Mouse (Mus musculus): ENCODE data around the gene G6pc. TPM values are rescaled to one million over a fixed set of nuclear protein-coding genes. Genes with fewer than 3 reads are reported as not detected.
"Not testable (repeated sequence)": the region's sequence is repeated elsewhere in the genome, so short reads cannot be mapped to it uniquely, and the experiment has no call there.

The G6pc gene
- total RNA-seq, 2 experiments from 2014 or later: not detected

DNA sequence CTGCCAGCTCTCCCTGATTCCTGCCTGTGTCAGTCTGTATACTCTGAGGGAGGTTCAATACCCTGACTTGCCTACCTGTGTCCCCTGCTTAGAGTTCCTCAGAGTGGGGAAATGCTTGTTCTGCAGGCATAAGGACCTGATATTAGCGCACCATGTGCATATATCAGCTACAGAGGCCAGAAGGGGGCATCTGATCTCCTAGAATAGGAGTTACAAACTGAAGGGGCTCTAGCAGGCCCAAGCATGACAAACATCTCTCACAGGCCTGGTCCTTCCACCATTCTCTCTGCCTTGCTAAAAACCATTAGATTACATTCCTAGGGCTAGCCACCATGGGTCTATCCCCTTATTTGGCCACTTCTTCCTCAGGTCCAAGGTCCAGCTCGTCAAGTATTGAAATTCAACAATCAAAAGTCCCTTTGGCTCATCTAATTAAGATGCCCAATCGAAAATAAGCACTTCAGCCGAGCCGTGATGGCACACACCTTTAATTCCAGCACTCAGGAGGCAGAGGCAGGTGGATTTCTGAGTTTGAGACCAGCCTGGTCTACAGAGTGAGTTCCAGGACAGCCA, 12.8 kb upstream of the G6pc start:
- no peak for ATAC-seq (ENCODE audit: poor library complexity, severe bottlenecking)

GRCm38 (mm10) chr11:101355916-101356315, 11.4 kb upstream of the G6pc start:
- ATAC-seq (ENCODE audit: poor library complexity, severe bottlenecking): no peak

DNA sequence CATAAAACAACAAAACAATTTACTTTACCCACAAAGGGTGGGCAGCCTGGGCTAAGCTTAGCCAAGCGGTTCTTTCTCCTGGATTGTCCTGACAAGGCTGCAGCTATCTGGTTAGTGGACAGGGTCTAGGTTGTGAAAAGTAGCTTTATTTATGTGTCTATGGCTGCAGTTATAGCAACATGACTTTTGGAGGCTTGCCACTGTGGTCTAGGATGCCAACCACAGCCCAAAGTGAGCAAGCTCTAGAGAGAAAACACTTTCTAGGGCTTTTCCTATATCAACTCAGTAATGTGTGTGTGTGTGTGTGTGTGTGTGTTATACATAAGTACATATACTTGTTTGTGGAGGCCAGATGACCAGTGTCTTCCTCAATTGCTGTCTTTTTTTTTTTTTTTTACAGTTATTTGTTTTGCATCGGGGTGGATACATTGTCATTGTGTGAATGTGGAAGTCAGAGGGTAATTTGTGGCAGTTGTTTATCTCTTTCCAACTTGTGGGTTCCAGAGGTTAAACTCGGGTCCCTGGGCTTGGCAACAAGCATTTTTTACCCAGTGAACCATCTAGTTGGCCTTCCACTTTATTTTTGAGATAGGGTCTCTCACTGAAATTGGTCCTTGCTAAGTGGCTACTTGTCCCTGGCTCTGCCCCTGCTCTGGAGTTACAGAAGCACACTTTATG, 9.7 kb upstream of the G6pc start:
- ATAC-seq (ENCODE audit: poor library complexity, severe bottlenecking): no peak

DNA sequence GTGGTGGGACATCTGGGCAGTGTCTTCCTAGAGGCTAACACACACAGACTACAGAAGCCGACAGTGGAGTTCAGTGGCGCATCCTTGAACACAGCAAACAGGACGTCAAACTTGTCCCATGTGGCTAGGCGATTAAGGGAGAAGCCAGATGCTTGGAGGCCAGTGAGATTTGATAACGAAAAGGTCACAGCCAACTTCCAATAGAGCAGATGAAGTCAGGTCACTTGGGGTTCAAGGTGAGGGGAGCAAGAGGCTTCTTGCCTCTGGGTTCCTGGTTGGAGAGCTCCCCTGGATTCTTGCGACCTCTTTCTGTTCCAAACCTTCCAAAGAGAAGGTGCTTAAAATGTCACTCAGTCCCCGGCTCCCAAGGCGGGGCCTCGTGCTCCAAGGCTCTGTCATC, 7.6 kb upstream of the G6pc start:
- no peak for ATAC-seq (ENCODE audit: poor library complexity, severe bottlenecking)

GRCm38 (mm10) chr11:101360651-101361113, 6.7 kb upstream of the G6pc start:
- no peak for ATAC-seq (ENCODE audit: poor library complexity, severe bottlenecking)

- ATAC-seq (ENCODE audit: poor library complexity, severe bottlenecking): no peak
Measured at GRCm38 (mm10) chr11:101364531-101364931, 2.8 kb upstream of the G6pc start.

DNA sequence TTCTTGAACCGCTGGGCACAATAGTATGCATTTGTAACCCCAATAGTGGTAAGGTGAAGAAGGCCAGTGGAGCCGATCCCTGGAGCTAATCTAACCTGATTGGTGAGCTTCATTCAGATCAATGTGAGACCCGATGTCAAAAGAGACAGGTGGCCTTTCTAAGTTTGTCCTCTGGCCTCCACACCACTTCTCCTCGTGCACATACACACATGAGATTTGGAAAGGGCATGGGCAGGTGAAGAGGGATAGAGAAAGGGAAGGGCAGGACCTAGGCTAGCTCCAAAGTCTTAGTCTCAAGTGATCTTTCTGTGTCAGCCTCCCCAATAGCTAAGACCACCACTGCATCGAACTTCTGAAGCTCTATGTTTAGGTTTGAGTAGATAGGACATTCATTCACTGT, 2.8 kb downstream of the G6pc start:
- ATAC-seq (ENCODE audit: poor library complexity, severe bottlenecking): no peak

DNA sequence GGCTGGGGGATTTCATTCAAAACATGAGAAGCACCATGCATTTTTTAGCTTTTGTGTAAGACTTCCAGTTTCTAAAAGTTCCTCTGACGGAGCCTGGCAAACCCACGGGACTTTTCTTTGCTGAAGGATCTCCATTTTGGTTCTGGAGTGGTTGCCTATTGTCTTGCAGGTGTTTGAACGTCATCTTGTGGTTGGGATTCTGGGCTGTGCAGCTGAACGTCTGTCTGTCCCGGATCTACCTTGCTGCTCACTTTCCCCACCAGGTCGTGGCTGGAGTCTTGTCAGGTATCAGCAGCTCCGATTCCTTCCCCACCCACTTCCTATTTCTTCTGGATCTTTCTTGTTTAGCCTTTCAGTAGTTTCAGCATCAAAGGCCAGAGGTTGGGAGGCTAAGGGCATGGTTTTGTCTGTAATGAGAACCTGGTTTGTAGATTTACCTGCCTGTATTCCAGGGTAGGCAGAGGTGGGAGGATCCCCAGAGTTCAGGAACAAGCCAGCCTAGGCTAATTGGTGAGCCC, 7.1 kb downstream of the G6pc start:
- no peak for ATAC-seq (ENCODE audit: poor library complexity, severe bottlenecking)

DNA sequence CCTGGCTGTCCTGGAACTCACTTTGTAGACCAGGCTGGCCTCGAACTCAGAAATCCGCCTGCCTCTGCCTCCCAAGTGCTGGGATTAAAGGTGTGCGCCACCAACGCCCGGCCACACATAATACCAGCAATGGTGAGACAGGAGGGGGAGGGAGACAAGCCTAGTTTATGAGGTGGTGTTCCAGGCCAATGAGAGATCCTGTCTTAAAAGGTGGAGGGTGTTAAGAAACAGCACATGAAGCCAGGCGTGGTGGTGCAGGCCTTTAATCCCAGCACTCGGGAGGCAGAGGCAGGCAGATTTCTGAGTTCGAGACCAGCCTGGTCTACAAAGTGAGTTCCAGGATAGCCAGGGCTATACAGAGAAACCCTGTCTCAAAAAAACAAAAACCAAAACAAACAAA, 10.8 kb downstream of the G6pc start:
- not testable (repeated sequence) for ATAC-seq (ENCODE audit: poor library complexity, severe bottlenecking)

GRCm38 (mm10) chr11:101378926-101379325, 11.6 kb downstream of the G6pc start:
- ATAC-seq (ENCODE audit: poor library complexity, severe bottlenecking): no peak

DNA sequence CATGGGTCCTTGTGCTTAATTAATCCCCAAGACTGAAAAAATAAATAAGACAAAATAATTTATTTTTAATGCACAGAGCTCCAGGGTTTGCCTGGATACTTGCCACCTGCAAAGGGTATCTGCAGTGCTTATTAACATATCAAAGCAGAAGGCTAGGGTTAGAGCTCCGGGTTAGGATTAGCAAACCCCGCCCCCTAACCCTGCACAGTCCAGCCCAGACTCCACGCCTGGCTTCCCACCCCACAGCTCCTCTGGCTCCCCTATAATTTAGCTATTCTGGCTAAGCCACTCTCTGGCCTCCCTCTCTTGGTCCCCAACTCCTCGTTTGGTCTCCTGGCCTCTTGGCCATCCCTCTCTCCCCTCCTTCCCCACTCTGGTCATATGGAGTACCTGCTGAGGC, 14.5 kb downstream of the G6pc start:
- ATAC-seq (ENCODE audit: poor library complexity, severe bottlenecking): no peak

DNA sequence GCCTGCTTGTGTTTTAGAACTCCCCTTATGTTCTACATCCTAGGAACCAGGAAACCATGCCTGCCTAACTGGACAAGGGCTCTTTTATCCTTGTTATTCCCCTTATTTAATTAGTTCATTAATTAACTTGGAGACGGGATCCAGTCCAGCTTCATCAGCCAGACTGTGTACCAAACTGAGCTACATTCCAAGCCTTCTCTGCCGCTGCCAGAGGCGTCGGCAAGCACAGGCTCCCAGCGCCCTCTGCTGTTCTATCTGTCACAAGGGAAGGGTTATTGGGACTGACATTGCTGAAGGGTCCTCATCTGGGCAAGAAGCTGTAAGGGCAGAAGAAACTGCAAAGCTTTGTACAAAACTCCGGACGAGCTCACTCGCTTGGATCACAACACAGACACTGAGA, 27.7 kb downstream of the G6pc start:
- ATAC-seq (ENCODE audit: poor library complexity, severe bottlenecking): 0 out of 2 replicates have a peak, but pooled peaks have one; percentile 40

DNA sequence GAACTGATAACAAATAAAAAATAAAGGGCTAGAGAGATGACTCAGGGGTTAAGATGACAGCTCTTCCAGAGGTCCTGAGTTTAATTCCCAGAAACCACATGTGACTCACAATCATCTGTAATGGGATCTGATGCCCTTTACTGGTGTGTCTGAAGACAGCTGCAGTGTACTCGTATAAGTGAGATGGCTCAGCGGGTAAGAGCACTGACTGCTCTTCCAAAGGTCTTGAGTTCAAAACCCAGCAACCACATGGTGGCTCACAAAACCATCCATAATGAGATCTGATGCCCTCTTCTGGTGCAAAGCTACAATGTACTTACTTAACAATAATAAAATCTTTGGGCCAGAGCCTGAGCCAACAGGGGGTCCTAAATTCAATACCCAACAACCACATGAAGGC, 47.9 kb downstream of the G6pc start:
- ATAC-seq (ENCODE audit: poor library complexity, severe bottlenecking): no peak

DNA sequence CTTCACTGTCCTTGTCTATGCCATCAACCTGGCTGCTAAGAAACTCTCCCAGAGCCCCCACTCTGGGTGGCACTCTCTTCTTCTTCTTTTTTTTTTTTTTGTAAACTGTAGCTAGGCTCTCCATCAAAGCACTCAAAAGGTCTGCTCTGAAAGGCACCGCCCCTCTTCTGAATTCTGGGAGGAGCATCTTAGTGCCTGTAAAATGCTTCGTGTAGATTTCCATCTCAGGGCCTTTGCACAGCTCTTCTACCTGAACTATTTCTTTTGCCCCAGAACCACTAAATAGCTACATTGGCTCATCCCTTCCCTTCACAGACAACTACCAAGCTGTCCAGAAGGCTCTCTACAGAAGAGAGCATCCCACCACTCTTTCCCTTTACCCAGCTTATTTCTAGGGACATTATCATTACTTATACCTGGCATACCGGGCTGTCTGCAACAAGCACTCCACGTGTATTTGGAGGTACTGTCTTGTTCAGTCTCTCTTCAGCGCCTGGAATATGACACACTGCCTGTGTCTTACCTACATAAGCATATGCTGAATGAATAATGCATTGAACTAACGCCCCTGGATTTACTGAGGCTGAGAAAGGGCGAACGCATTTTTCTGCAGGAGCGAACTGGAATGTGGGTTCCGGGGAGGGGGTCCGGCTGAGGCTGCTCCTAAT, 49.2 kb downstream of the G6pc start:
- ATAC-seq (ENCODE audit: poor library complexity, severe bottlenecking): peak; percentile 32; the same call in 1 of the 2 replicates

DNA sequence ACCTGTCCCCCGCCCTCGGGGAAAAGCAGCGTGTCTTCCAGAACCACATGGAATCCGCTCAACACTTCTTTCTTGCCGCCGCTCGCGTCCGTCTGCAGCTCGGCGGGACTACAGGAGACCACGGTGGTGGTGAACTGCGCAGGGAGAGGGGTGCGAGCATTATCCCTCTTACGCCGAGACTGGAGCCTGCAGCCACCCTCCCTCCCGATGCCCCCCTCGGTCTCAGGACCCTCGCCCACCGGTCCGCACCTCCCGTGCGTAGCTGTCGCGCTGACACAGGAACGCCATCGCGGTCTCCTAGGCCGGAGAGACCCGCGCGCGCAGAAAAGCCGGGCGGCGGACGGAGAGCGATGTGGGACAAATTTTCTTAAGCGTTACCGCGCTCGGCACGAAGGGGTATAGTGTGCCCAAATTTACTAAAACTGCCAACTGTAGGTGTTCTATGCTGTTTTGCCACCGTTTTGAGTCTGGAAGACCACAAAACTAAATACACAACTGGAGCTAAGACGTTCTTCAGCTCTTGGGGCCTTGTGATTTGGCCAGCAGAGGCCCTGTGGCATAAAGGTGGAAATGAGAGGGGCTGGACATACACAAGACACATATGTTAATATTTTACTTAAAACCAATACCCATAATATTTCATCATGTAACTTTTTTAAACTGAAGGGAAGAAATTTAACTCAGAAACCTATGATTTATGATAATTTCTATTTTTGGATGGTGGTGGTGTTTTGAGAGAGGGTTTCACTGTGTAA, 49.9 kb downstream of the G6pc start, which contains the start of gene Aarsd1:
TSS of gene Aarsd1 (minus strand) at position 515 of the 755 bp plus-strand sequence.
- ATAC-seq (ENCODE audit: poor library complexity, severe bottlenecking): peak; percentile 93

GRCm38 (mm10) chr11:101418991-101419390, 51.6 kb downstream of the G6pc start:
- ATAC-seq (ENCODE audit: poor library complexity, severe bottlenecking): no peak

DNA sequence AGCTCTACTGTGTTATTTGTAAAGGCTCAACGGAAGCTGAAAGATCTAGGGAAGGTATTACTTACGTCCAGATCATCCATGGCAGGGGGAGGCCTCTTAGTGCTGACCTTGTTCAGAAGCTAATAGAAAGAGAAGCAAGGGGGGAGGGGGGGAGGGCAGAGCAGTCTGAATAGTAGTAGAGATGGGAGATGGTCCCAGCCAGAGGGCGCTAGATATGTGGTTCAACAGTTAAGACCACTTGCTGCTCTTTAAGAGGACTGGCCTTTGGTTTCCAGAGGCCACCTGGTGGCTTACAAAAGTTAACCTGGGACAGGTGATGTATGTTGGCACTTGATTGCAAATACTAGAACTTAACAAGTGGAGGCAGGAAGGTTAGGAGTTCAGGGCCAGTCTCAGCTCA, 52.2 kb downstream of the G6pc start:
- no peak for ATAC-seq (ENCODE audit: poor library complexity, severe bottlenecking)

DNA sequence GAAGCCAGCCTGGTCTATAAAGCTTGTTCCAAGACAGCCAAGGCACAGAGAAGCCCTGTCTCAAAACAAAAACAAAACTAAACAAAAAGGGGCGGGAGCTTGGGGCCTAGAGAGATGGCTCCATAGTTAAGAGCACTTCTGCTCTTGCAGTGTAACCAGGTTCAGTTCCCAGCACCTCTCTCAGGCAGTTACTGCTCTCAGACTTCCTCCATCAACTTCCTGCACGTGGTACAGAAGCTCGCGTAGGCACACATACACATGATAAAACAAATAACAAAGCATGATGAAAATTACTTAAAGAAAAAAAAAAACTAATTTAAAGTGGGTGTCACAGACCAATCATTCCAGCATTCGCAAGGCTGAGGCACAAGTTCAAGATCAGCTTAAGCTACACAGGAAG, 52.8 kb downstream of the G6pc start:
- no peak for ATAC-seq (ENCODE audit: poor library complexity, severe bottlenecking)

- peak; percentile 10 for ATAC-seq (ENCODE audit: poor library complexity, severe bottlenecking)
Measured at GRCm38 (mm10) chr11:101424105-101424851, 56.9 kb downstream of the G6pc start, which contains the start of gene Gm27029. Gm27029 (minus strand) TSS chr11:101424796.
